Mouse (Mus musculus): Measurements from ENCODE around the gene Dmp1. TPM values are rescaled to one million over a fixed set of nuclear protein-coding genes. Genes with fewer than 3 reads are reported as not detected.

Dmp1 gene
- total and polyA plus RNA-seq, 2 experiments from 2014 or later: 0.21 to 0.52 TPM

DNA sequence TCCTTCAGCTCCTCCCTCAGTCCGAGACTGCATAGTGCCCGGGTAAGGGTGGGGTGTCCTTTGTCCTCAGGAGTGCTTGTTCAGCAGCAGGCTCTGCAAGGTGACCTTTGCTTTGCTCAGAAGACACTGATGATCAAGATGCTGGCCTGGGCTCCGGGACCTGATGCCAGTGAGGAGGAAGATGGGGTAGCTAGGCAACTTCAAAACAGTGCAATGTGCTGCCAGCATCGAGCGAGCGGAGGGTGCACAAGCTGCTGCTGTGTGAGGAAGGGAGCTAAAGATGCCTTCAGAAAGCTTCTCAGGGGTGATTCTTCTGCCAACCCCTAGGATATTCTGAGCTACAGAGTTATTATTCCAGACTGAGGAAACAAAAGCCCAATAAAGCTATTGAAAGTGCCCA is 29.3 kb upstream of the Dmp1 start:
- WGBS: 55% methylated on average over 6 of the region's 6 CpGs
- DNase-seq: peak; percentile 66

DNA sequence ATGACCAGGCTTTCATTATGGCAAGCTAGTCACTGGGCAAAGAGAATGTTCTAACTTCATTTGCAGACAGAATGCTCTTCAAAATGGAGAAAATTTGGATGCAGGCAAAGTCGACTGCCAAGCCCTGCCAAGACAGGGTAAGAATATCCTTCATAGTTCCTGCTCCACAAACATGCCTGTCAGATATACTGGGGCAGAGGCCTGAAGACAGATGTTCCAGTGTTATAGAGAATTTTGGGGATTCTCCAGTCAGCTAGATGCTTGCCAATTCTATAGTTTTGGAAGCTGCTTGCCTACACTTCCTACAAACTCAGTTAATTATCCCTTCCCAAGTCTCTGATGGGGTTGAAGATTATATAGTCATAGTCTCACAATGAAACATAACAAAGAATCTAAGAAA is 18.7 kb upstream of the Dmp1 start:
- no peaks in the 10 kb centered on the region for H3K4me1 ChIP-seq (ENCODE audit: insufficient read depth)
- no peaks in the 10 kb centered on the region for H3K27me3 ChIP-seq (ENCODE audit: insufficient read depth, low read length)
- no peak overlapping the region for H3K27ac ChIP-seq (ENCODE audit: low read depth, low read length)
- no peak overlapping the region for H3K4me3 ChIP-seq (ENCODE audit: low read depth, low read length)
- WGBS: 80% methylated on average over 1 of the region's 1 CpGs
- H3K36me3 ChIP-seq (ENCODE audit: insufficient read depth): no peaks in the 10 kb centered on the region
- no peak for ATAC-seq
- no peaks in the 10 kb centered on the region for H3K9me3 ChIP-seq (ENCODE audit: low read length)
- H3K4me2 ChIP-seq (ENCODE audit: low read depth): no peak overlapping the region
- DNase-seq: no peak
- H3K9ac ChIP-seq: no peak overlapping the region
- no peak for TF ChIP-seq CTCF (IDR thresholded peaks at IDR 0.05; ENCODE audit: low read depth)

More for the DNA sequence above, 29.3 kb upstream of the Dmp1 start:
- H3K27me3 ChIP-seq (ENCODE audit: insufficient read depth, low read length): no peaks in the 10 kb centered on the region
- H3K9me3 ChIP-seq (ENCODE audit: low read length): no peaks in the 10 kb centered on the region
- H3K27ac ChIP-seq (ENCODE audit: low read depth, low read length): peak overlapping the region; percentile 45; the same call in 1 of the 2 replicates
- TF ChIP-seq CTCF (IDR thresholded peaks at IDR 0.05; ENCODE audit: low read depth): no peak
- no peaks in the 10 kb centered on the region for H3K36me3 ChIP-seq (ENCODE audit: insufficient read depth)
- no peak overlapping the region for H3K4me3 ChIP-seq (ENCODE audit: low read depth, low read length)
- H3K4me2 ChIP-seq (ENCODE audit: low read depth): no peak overlapping the region
- H3K4me1 ChIP-seq (ENCODE audit: insufficient read depth): no peaks in the 10 kb centered on the region
- peak; percentile 92 for ATAC-seq
- H3K9ac ChIP-seq: no peak overlapping the region

DNA sequence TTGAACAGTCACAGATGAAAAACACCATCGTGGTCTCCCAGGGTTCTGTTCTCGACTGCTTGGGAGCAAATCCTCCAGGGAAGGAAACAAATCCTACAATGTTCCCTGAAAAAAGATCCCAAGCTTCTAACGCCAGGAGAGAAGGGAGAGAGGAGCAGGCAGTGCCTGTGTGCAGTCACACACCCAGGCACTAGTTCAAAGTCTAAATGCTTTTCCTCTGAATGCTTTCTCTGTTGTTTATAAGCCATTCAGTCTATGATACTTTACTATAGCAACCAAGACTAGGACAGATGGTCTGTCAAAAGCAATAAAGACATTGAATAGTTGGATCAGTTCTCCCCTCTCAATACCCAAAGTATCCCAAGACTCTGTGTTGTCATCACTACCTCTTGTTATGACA is 15.1 kb upstream of the Dmp1 start:
- peak; percentile 45; the same call in 1 of the 2 replicates for ATAC-seq
- no peak for TF ChIP-seq CTCF (IDR thresholded peaks at IDR 0.05; ENCODE audit: low read depth)
- Histone ChIP-seq H3K9me3 (ENCODE audit: low read length) (no peaks in the 10 kb centered on the region), H3K4me1 (ENCODE audit: insufficient read depth) (no peaks in the 10 kb centered on the region), H3K36me3 (ENCODE audit: insufficient read depth) (no peaks in the 10 kb centered on the region), H3K4me3 (ENCODE audit: low read depth, low read length) (no peak overlapping the region), H3K27ac (ENCODE audit: low read depth, low read length) (no peak overlapping the region), H3K9ac (no peak overlapping the region), H3K27me3 (ENCODE audit: insufficient read depth, low read length) (no peaks in the 10 kb centered on the region), H3K4me2 (ENCODE audit: low read depth) (no peak overlapping the region)
- 64% methylated on average over 3 of the region's 3 CpGs for WGBS
- no peak for DNase-seq

DNA sequence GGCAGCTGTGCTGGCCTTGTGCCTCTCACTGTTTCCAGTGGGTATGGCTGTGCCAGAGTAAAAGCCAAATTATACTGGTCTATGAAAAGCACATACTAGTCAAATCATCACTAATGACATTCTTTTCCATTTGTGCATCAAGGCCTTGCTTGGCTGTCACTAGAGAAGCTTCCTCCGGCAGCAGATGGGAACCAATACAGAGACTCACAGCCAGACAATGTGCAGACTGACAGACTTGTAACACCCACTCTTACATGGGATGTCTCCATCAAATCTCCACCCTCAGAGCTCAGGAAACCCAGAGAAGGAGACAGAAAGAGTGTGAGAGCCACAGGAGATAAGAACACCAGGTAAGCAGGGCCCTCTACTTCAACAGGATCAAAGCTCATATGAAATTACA is 7.3 kb upstream of the Dmp1 start:
- no peaks in the 10 kb centered on the region for H3K27me3 ChIP-seq (ENCODE audit: insufficient read depth, low read length)
- TF ChIP-seq CTCF (IDR thresholded peaks at IDR 0.05; ENCODE audit: low read depth): no peak
- no peaks in the 10 kb centered on the region for H3K36me3 ChIP-seq (ENCODE audit: insufficient read depth)
- no peaks in the 10 kb centered on the region for H3K4me1 ChIP-seq (ENCODE audit: insufficient read depth)
- no peaks in the 10 kb centered on the region for H3K9me3 ChIP-seq (ENCODE audit: low read length)
- H3K4me3 ChIP-seq (ENCODE audit: low read depth, low read length): no peak overlapping the region
- 74% methylated on average over 1 of the region's 1 CpGs for WGBS
- H3K27ac ChIP-seq (ENCODE audit: low read depth, low read length): no peak overlapping the region
- DNase-seq (no peak), ATAC-seq (peak; percentile 55)
- no peak overlapping the region for H3K4me2 ChIP-seq (ENCODE audit: low read depth)
- no peak overlapping the region for H3K9ac ChIP-seq

DNA sequence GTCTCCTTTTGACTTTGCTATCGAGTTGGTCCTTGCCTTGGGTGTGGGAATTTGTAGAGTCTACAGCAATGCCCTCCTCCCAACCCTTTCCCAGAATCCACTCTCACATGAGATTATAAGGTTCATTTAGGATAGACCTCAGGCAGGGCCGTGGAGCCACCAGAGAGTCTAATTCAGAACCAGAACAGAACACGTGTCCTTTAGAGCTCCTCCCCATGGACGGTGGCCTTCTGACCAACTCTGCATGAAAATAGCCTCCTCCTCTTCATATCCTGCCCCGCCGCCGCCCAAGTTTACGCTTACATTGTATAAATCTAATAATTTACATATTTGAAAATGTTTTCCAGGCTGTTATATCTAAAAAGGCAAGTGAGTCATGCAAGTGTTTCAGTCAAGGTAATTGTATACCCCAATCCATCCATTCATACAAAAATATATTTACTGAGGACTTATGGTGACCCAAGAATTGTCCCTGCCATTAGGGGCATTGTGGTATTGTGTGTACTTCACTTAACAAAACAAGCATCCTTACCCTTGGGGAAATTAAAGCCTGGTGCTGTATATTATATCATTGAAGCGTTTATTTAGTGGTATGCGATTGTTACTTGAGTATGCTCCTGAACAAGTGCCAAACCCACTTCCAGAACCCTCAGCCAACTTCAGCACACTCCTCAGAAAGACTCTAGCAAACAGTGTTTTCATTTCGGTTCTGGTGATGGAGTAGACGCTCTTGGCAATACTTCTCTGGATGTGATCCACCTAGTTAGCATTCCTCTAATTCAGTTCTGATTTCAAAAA is 1.1 kb upstream of the Dmp1 start:
- 78% methylated on average over 12 of the region's 12 CpGs for WGBS
- peak; percentile 45 for DNase-seq

DNA sequence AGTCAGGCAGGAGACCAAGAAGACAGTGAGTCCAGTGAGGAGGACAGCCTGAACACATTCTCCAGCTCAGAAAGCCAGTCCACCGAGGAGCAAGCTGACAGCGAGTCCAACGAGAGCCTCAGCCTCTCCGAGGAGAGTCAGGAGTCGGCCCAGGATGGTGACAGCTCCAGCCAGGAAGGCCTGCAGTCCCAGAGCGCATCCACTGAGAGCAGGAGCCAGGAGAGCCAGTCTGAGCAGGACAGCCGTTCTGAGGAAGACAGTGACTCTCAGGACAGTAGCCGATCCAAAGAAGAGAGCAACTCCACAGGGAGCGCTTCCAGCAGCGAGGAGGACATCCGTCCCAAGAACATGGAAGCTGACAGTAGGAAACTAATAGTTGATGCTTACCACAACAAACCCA is 10.1 kb downstream of the Dmp1 start:
- Histone ChIP-seq H3K9ac (no peak overlapping the region), H3K27ac (ENCODE audit: low read depth, low read length) (no peak overlapping the region), H3K27me3 (ENCODE audit: insufficient read depth, low read length) (no peaks in the 10 kb centered on the region), H3K36me3 (ENCODE audit: insufficient read depth) (no peaks in the 10 kb centered on the region), H3K4me1 (ENCODE audit: insufficient read depth) (no peaks in the 10 kb centered on the region), H3K4me3 (ENCODE audit: low read depth, low read length) (no peak overlapping the region), H3K4me2 (ENCODE audit: low read depth) (no peak overlapping the region), H3K9me3 (ENCODE audit: low read length) (no peaks in the 10 kb centered on the region)
- ATAC-seq: no peak
- WGBS: 83% methylated on average over 11 of the region's 11 CpGs
- TF ChIP-seq CTCF (IDR thresholded peaks at IDR 0.05; ENCODE audit: low read depth): no peak
- DNase-seq: no peak

More for the DNA sequence above, 1.1 kb upstream of the Dmp1 start:
- Histone ChIP-seq H3K27ac (ENCODE audit: low read depth, low read length) (no peak overlapping the region), H3K4me2 (ENCODE audit: low read depth) (no peak overlapping the region), H3K9me3 (ENCODE audit: low read length) (no peaks in the 10 kb centered on the region), H3K4me3 (ENCODE audit: low read depth, low read length) (no peak overlapping the region), H3K36me3 (ENCODE audit: insufficient read depth) (no peaks in the 10 kb centered on the region), H3K27me3 (ENCODE audit: insufficient read depth, low read length) (no peaks in the 10 kb centered on the region), H3K9ac (no peak overlapping the region), H3K4me1 (ENCODE audit: insufficient read depth) (no peaks in the 10 kb centered on the region)
- no peak for ATAC-seq
- no peak for TF ChIP-seq CTCF (IDR thresholded peaks at IDR 0.05; ENCODE audit: low read depth)

DNA sequence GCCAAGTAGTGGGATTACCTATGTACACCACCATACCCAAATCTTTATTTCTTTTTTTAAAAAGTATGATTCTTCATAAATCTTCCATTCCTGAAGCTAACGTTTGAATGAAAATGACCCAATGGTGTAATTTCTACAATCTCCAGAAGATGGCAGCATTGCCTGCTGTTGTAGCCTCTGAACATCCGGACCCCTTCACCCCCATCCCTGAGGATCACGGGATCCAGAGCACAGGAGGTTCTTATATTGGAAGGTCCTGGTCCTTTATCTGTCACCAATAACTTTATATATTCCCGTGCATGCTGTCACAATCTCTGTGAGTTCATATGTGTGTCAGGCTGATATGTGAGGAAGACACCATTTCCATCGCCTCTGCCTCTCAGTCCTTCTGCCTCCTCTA is 16.5 kb downstream of the Dmp1 start:
- Histone ChIP-seq H3K9me3 (ENCODE audit: low read length) (no peaks in the 10 kb centered on the region), H3K27ac (ENCODE audit: low read depth, low read length) (no peak overlapping the region), H3K4me3 (ENCODE audit: low read depth, low read length) (no peak overlapping the region), H3K9ac (no peak overlapping the region), H3K4me2 (ENCODE audit: low read depth) (no peak overlapping the region), H3K27me3 (ENCODE audit: insufficient read depth, low read length) (no peaks in the 10 kb centered on the region), H3K4me1 (ENCODE audit: insufficient read depth) (no peaks in the 10 kb centered on the region), H3K36me3 (ENCODE audit: insufficient read depth) (no peaks in the 10 kb centered on the region)
- DNase-seq (peak; percentile 80), ATAC-seq (peak; percentile 62)
- WGBS: 28% methylated on average over 5 of the region's 5 CpGs
- peak; percentile 79 for TF ChIP-seq CTCF (IDR thresholded peaks at IDR 0.05; ENCODE audit: low read depth)
